Mouse (Mus musculus) hindbrain, embryonic 15.5 days (tissue): ENCODE results near the gene Pofut2. TPM values are rescaled to one million over a fixed set of nuclear protein-coding genes. Genes with fewer than 3 reads are reported as not detected.

Source experiments
- ATAC-seq: fragments of 200-750 bp; cut with Nextera tagmentation; 2 replicates; pipeline ENCODE4 v1.8.0; 2017; ENCODE audit warnings: low read depth, moderate number of reproducible peaks, moderate TSS enrichment; ENCODE audit not compliant: low FRiP score
- H3K27ac ChIP-seq: fragments of 300-500 bp; sonication (generic); replicated peaks from 2 replicates; pipeline ENCODE4 v1.5.1; 2015; ENCODE audit warnings: mild to moderate bottlenecking, inconsistent platforms
- H3K27me3 ChIP-seq: fragments of 300-500 bp; sonication (generic); 2 replicates; pipeline ENCODE4 v1.6.1; 2015; ENCODE audit warnings: control low read depth, inconsistent platforms
- H3K36me3 ChIP-seq: fragments of 300-500 bp; sonication (generic); 2 replicates; pipeline ENCODE4 v1.6.1; 2015; ENCODE audit warnings: control low read depth, inconsistent platforms
- H3K4me1 ChIP-seq: fragments of 300-500 bp; sonication (generic); replicated peaks from 2 replicates; pipeline ENCODE4 v1.6.1; 2015; ENCODE audit warnings: control low read depth, inconsistent platforms
- H3K4me2 ChIP-seq: fragments of 300-500 bp; sonication (generic); 2 replicates; pipeline ENCODE4 v1.6.1; 2015; ENCODE audit warnings: moderate library complexity, mild to moderate bottlenecking, inconsistent platforms
- H3K4me3 ChIP-seq: fragments of 300-500 bp; sonication (generic); 2 replicates; pipeline ENCODE4 v1.5.1; 2015; ENCODE audit warnings: mild to moderate bottlenecking, inconsistent platforms
- H3K9ac ChIP-seq: fragments of 300-500 bp; sonication (generic); 2 replicates; pipeline ENCODE4 v1.6.1; 2015; ENCODE audit warnings: inconsistent platforms
- H3K9me3 ChIP-seq: fragments of 300-500 bp; sonication (generic); 2 replicates; pipeline ENCODE4 v1.6.1; 2016; ENCODE audit warnings: control low read depth, inconsistent platforms
- whole genome bisulfite sequencing: fragments of 180-500 bp; shearing (Covaris S2); methylation state at CpG from one replicate; pipeline ENCODE4 v1.1.7; 2015; 5-methylcytosine and 5-hydroxymethylcytosine counted together
- polyA plus RNA-seq: library from polyadenylated mRNA; unstranded; fragments of >200 nt; fragmentation: Nextera tagmentation; extraction: Ambion mirVana; gene quantifications from 2 replicates; pipeline ENCODE4 v1.2.1, GENCODE M21; 2015

Pofut2 gene
- polyA plus RNA-seq, 1 experiment from 2014 or later = 58.1 TPM

- 69% methylated on average over 16 of the region's 16 CpGs for WGBS
- H3K27ac ChIP-seq = no peak overlapping the region
- no peaks in the 10 kb centered on the region for H3K27me3 ChIP-seq
- H3K36me3 ChIP-seq = no peaks in the 10 kb centered on the region
- no peak overlapping the region for H3K4me2 ChIP-seq
- H3K4me3 ChIP-seq = no peak overlapping the region
- H3K9me3 ChIP-seq = no peaks in the 10 kb centered on the region
- H3K4me1 ChIP-seq = no peaks in the 10 kb centered on the region
- no peak for ATAC-seq
- H3K9ac ChIP-seq = no peak overlapping the region
Observed at GRCm38 (mm10) chr10:77237795-77238580, 21.0 kb upstream of the Pofut2 start.

GRCm38 (mm10) chr10:77240764-77241163, 18.3 kb upstream of the Pofut2 start:
- H3K36me3 ChIP-seq = no peaks in the 10 kb centered on the region
- H3K9me3 ChIP-seq = no peaks in the 10 kb centered on the region
- no peak overlapping the region for H3K4me2 ChIP-seq
- no peaks in the 10 kb centered on the region for H3K4me1 ChIP-seq
- H3K27ac ChIP-seq = no peak overlapping the region
- H3K4me3 ChIP-seq = no peak overlapping the region
- no peak overlapping the region for H3K9ac ChIP-seq
- 86% methylated on average over 8 of the region's 8 CpGs for WGBS
- no peak for ATAC-seq
- H3K27me3 ChIP-seq = no peaks in the 10 kb centered on the region

GRCm38 (mm10) chr10:77242396-77242795, 16.6 kb upstream of the Pofut2 start:
- no peaks in the 10 kb centered on the region for H3K36me3 ChIP-seq
- WGBS = 89% methylated on average over 3 of the region's 3 CpGs
- no peaks in the 10 kb centered on the region for H3K4me1 ChIP-seq
- H3K9me3 ChIP-seq = no peaks in the 10 kb centered on the region
- no peak overlapping the region for H3K27ac ChIP-seq
- no peak overlapping the region for H3K4me3 ChIP-seq
- no peak overlapping the region for H3K9ac ChIP-seq
- ATAC-seq = no peak
- H3K4me2 ChIP-seq = no peak overlapping the region
- H3K27me3 ChIP-seq = no peaks in the 10 kb centered on the region

GRCm38 (mm10) chr10:77242871-77243270, 16.1 kb upstream of the Pofut2 start:
- Histone ChIP-seq H3K9ac (no peak overlapping the region), H3K9me3 (no peaks in the 10 kb centered on the region), H3K27me3 (no peaks in the 10 kb centered on the region), H3K4me1 (no peaks in the 10 kb centered on the region), H3K27ac (no peak overlapping the region), H3K4me3 (no peak overlapping the region), H3K36me3 (no peaks in the 10 kb centered on the region), H3K4me2 (no peak overlapping the region)
- 89% methylated on average over 14 of the region's 14 CpGs for WGBS
- ATAC-seq = no peak

GRCm38 (mm10) chr10:77243572-77244161, 15.4 kb upstream of the Pofut2 start:
- H3K4me1 ChIP-seq = no peaks in the 10 kb centered on the region
- no peak overlapping the region for H3K4me3 ChIP-seq
- H3K27ac ChIP-seq = no peak overlapping the region
- no peaks in the 10 kb centered on the region for H3K27me3 ChIP-seq
- 67% methylated on average over 11 of the region's 11 CpGs for WGBS
- no peak overlapping the region for H3K4me2 ChIP-seq
- no peak overlapping the region for H3K9ac ChIP-seq
- no peaks in the 10 kb centered on the region for H3K36me3 ChIP-seq
- peak; percentile 48; the same call in 1 of the 2 replicates for ATAC-seq
- no peaks in the 10 kb centered on the region for H3K9me3 ChIP-seq

- Histone ChIP-seq H3K4me3 (no peak overlapping the region), H3K4me1 (no peaks in the 10 kb centered on the region), H3K27me3 (no peaks in the 10 kb centered on the region), H3K9me3 (no peaks in the 10 kb centered on the region), H3K9ac (no peak overlapping the region), H3K4me2 (no peak overlapping the region), H3K36me3 (no peaks in the 10 kb centered on the region), H3K27ac (no peak overlapping the region)
- WGBS = 96% methylated on average over 6 of the region's 6 CpGs
- ATAC-seq = no peak
Observed at GRCm38 (mm10) chr10:77244777-77245176, 14.2 kb upstream of the Pofut2 start.

GRCm38 (mm10) chr10:77247048-77247447, 12.0 kb upstream of the Pofut2 start:
- 91% methylated on average over 5 of the region's 5 CpGs for WGBS
- no peak for ATAC-seq

GRCm38 (mm10) chr10:77247707-77248106, 11.3 kb upstream of the Pofut2 start:
- no peak for ATAC-seq
- Histone ChIP-seq H3K4me2 (no peak overlapping the region), H3K4me3 (no peak overlapping the region), H3K9me3 (no peaks in the 10 kb centered on the region), H3K9ac (no peak overlapping the region), H3K27ac (no peak overlapping the region), H3K36me3 (no peaks in the 10 kb centered on the region), H3K27me3 (no peaks in the 10 kb centered on the region), H3K4me1 (peaks cover 18% of the 10 kb centered on the region)
- WGBS = 79% methylated on average over 7 of the region's 7 CpGs

More at GRCm38 (mm10) chr10:77247048-77247447, 12.0 kb upstream of the Pofut2 start:
- Histone ChIP-seq H3K27ac (no peak overlapping the region), H3K9ac (no peak overlapping the region), H3K4me1 (peaks cover 11% of the 10 kb centered on the region), H3K36me3 (no peaks in the 10 kb centered on the region), H3K4me2 (no peak overlapping the region), H3K9me3 (no peaks in the 10 kb centered on the region), H3K4me3 (no peak overlapping the region), H3K27me3 (no peaks in the 10 kb centered on the region)

GRCm38 (mm10) chr10:77251223-77251783, 7.7 kb upstream of the Pofut2 start:
- Histone ChIP-seq H3K4me3 (no peak overlapping the region), H3K9ac (no peak overlapping the region), H3K4me2 (no peak overlapping the region), H3K9me3 (no peaks in the 10 kb centered on the region), H3K27me3 (no peaks in the 10 kb centered on the region), H3K36me3 (no peaks in the 10 kb centered on the region), H3K27ac (no peak overlapping the region; the same call in 1 of the 2 replicates), H3K4me1 (peaks cover 28% of the 10 kb centered on the region)
- no peak for ATAC-seq
- 63% methylated on average over 18 of the region's 18 CpGs for WGBS

- no peak overlapping the region for H3K9ac ChIP-seq
- H3K4me3 ChIP-seq = no peak overlapping the region
- H3K4me2 ChIP-seq = no peak overlapping the region
- no peaks in the 10 kb centered on the region for H3K27me3 ChIP-seq
- no peak overlapping the region for H3K27ac ChIP-seq
- H3K9me3 ChIP-seq = no peaks in the 10 kb centered on the region
- peaks cover 29% of the 10 kb centered on the region for H3K4me1 ChIP-seq
- ATAC-seq = 0 out of 2 replicates have a peak, but pooled peaks have one; percentile 20
- H3K36me3 ChIP-seq = no peaks in the 10 kb centered on the region
- WGBS = 59% methylated on average over 18 of the region's 18 CpGs
Observed at GRCm38 (mm10) chr10:77251784-77252539, 7.1 kb upstream of the Pofut2 start.

GRCm38 (mm10) chr10:77252790-77253189, 6.2 kb upstream of the Pofut2 start:
- peaks cover 29% of the 10 kb centered on the region for H3K4me1 ChIP-seq
- peak; percentile 46; the same call in 1 of the 2 replicates for ATAC-seq
- H3K4me3 ChIP-seq = no peak overlapping the region
- H3K4me2 ChIP-seq = no peak overlapping the region
- H3K27ac ChIP-seq = no peak overlapping the region
- no peaks in the 10 kb centered on the region for H3K9me3 ChIP-seq
- H3K27me3 ChIP-seq = no peaks in the 10 kb centered on the region
- no peak overlapping the region for H3K9ac ChIP-seq
- WGBS = 0% methylated on average over 4 of the region's 4 CpGs
- no peaks in the 10 kb centered on the region for H3K36me3 ChIP-seq

GRCm38 (mm10) chr10:77255231-77255630, 3.8 kb upstream of the Pofut2 start:
- Histone ChIP-seq H3K4me3 (no peak overlapping the region), H3K27me3 (no peaks in the 10 kb centered on the region), H3K4me2 (no peak overlapping the region), H3K9me3 (no peaks in the 10 kb centered on the region), H3K9ac (no peak overlapping the region), H3K4me1 (peaks cover 35% of the 10 kb centered on the region), H3K27ac (no peak overlapping the region), H3K36me3 (no peaks in the 10 kb centered on the region)
- no peak for ATAC-seq
- WGBS = 65% methylated on average over 3 of the region's 3 CpGs
